Mouse (Mus musculus) G1E (cell line): ENCODE results near the gene Cdh13.

Experiments used
- CTCF ChIP-seq: IDR thresholded peaks from 2 replicates; pipeline ENCODE4 v1.5.1; 2012; ENCODE audit warnings: low read depth, low read length, inconsistent platforms, mixed read lengths
- GATA1 ChIP-seq: IDR thresholded peaks from 2 replicates; pipeline ENCODE4 v1.6.1; 2012; ENCODE audit warnings: borderline replicate concordance, low read length, inconsistent platforms, mixed read lengths

DNA sequence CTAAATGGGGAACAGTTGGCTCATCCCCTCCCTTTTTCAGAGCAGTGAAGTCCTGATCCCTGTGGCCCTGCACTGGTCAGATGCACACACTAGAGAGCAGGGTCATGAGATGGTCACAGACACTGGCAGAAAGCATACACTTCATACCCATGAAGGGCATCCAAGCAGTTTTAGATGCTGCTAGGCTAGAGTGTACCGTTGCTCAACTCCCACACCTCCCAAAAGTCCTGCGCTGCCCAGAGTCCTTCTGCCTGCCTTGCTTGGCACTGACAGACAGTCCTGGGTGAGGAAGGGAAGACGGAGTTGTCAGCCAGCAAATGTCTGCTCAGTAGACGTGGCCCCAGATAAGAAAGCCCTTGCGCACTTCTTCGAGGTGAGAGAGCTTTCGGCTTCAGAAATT, 33.6 kb upstream of the Cdh13 start:
- no peak for TF ChIP-seq CTCF
- no peak for TF ChIP-seq GATA1
